Mouse (Mus musculus) stomach, adult 2 months (tissue): ENCODE results near the gene Tmem14a. TPM values are rescaled to one million over a fixed set of nuclear protein-coding genes. Genes with fewer than 3 reads are reported as not detected.

Experiments used
- polyA plus RNA-seq: library from polyadenylated mRNA; depleted of rRNA; stranded (reverse); fragments of >200 nt; gene quantifications from 2 replicates; pipeline ENCODE4 v1.2.3, GENCODE M21; 2012; rRNA removed

Gene Tmem14a
- polyA plus RNA-seq = 1.4 and 1.5 TPM in 2 replicates

GRCm38 (mm10) chr1:21218489-21218919 lies at the start of gene Tmem14a:
TSS of gene Tmem14a (plus strand) at chr1:21218575.

GRCm38 (mm10) chr1:21239911-21240898 lies 21.8 kb downstream of the Tmem14a start, which contains the start of gene Gsta3:
TSS of gene Gsta3 (plus strand) at chr1:21240589.

Other genes starting within 250 kb of the Tmem14a start
- 1.6 and 1.7 TPM in 2 replicates for gene Tram2, start 139.3 kb upstream of the Tmem14a start, polyA plus RNA-seq
- 2.9 and 4.6 TPM in 2 replicates for gene Gsta3, start 22.0 kb downstream of the Tmem14a start, polyA plus RNA-seq
- gene Khdc1a, start 131.1 kb downstream of the Tmem14a start, polyA plus RNA-seq = 0.04 TPM in 1 of 2 replicates, not detected in the other
- gene Khdc1c, start 149.8 kb downstream of the Tmem14a start, polyA plus RNA-seq = not detected in 2 replicates
- gene Khdc1b, start 165.0 kb downstream of the Tmem14a start, polyA plus RNA-seq = not detected in 2 replicates